Mouse (Mus musculus): ENCODE data around the gene Inpp5a. TPM values are rescaled to one million over a fixed set of nuclear protein-coding genes. Genes with fewer than 3 reads are reported as not detected.

The Inpp5a gene
- total RNA-seq (2022), result 10 to 100 TPM; 38.2 to 46.4 (median 39.6) TPM

DNA sequence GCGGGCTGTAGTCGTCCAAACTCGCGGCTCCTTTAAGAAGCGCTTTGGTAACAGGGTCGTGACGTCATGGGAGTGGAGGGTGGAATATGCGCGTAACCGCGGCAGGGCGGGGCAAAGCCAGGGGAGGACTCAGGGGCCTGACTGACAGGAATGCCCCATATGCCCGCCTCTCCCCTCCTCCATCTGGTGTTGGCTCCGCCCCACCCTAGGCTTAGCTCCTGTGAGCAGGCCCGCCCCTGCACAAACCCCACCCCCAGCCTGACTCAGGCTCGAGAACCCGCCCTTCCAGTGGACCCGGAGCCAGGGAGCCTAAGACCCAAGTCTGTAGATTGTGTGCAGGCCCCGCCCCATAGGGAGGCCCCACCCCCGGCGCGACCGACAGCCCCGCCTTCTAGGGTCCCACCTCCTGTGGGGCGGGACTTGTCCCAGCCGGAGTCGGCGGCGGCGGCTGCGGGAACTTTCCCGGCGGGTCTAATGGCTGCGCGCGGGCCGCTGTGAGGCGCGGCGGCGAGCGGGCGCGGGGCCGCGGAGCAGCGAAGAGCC, at the start of gene Inpp5a:
Gene Inpp5a, plus strand, starts transcription at position 440 of the 543 bp plus-strand sequence.
- peak; percentile 98 to 99 for DNase-seq (ENCODE audit: low spot score in 2 of 2)

DNA sequence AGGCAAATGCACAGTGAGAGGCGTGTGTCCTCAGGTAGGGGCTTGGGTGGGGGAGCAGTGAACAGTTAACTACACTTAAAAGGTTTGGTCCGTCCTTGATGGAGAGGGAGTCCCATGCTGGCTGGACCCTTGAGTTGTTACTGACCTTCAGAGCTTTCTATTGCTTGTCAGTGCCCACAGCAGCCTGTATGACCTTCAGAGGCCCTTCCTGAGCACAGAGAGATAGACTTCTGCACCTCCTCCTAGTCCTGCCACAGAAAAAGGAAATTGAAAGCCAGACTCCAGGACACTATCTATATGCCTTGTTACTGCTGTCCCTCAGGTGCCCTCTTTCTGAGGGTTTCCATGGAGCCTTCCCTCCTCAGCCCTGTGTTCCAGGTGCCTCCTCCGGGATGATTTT, 49.7 kb upstream of the Inpp5a start:
- DNase-seq (ENCODE audit: low spot score in 2 of 2), result no peak

DNA sequence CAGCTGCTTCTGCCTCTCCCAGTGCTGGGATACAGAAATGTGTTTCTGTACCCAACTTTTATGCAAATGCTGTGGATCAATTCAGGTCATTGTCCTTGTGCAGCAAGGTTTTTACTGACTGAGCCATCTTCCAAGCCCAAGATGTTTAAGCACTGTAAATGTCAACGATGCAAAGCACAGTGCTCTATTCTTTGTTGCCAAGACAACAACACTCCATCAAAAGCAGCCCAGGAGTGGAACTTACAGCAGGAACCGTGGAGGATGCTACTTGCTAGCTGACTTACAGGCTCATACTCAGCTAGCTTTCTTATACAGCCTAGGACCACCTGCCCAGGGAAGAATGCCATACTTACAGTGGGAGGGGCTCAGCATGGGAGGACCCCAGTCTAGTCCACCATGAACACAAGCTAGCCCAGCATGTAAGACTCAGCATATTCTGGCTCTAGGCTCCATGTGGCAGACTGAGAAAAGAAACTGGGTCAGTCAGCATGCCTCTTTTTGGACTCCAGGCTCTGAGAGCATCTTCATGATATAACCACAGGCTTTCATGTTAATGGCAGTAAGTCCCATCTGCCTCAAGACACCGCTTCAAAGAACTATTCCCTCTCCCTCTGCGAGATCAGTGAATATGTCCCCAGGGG, 47.8 kb upstream of the Inpp5a start:
- no peak for DNase-seq (ENCODE audit: low spot score in 2 of 2)

DNA sequence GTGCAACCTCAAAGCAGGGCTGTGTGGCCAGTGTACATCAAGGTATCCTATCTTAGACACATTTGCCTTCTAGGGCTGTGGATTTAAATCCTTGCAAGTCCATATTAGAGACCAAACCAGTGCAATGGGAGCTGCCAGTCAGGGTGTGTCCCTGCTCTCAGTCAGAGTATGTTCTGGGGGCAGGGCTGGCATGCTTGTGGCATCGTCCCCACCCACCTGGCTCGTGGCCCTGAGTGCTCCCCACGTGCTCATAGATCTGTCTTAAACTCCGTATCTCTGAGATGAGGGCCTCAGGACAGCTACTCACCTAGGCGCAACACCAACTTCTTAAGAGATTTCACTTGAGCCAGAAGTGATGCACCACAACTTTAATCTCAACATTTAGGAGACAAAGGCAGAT, 46.1 kb upstream of the Inpp5a start:
- no peak for DNase-seq (ENCODE audit: low spot score in 2 of 2)

DNA sequence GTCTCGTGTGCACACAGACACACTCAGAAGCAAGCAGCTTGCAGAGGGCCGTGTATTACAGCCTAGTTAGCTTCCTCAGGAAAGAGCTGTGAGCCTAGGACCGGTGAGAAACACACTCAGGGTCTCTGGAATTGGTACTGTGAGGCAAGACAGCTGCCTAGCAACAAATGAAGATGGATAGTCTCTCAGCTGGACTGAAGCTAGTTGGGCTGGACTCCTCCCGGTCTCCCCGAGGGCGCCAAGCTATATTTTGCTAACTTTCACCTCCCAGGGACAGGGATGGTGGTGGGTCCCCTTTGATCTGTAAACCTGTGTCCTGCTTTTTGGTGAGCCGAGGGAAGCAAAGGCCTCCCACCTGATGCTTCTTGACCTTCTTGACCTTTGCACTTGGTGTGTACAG, 41.9 kb upstream of the Inpp5a start:
- DNase-seq (ENCODE audit: low spot score in 2 of 2), result no peak

DNA sequence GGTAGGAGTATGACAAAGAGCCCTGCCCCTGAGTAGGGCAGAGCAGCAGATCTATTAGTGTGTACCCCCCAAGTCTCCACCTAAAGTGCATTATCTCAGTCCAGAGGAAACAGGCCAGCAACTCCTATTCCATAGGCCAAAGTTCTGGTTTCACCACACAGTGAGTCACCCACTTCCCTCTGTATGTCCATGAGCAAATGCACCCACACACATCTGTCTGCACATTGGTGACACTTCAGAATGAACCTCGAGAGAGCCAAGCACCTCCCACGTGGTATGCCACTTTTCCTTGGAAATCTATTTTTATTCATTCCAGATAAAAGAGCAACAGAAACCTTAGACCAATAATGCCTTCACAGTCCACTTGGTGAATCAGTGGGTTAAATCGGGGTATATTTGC, 38.3 kb upstream of the Inpp5a start:
- no peak for DNase-seq (ENCODE audit: low spot score in 2 of 2)

DNA sequence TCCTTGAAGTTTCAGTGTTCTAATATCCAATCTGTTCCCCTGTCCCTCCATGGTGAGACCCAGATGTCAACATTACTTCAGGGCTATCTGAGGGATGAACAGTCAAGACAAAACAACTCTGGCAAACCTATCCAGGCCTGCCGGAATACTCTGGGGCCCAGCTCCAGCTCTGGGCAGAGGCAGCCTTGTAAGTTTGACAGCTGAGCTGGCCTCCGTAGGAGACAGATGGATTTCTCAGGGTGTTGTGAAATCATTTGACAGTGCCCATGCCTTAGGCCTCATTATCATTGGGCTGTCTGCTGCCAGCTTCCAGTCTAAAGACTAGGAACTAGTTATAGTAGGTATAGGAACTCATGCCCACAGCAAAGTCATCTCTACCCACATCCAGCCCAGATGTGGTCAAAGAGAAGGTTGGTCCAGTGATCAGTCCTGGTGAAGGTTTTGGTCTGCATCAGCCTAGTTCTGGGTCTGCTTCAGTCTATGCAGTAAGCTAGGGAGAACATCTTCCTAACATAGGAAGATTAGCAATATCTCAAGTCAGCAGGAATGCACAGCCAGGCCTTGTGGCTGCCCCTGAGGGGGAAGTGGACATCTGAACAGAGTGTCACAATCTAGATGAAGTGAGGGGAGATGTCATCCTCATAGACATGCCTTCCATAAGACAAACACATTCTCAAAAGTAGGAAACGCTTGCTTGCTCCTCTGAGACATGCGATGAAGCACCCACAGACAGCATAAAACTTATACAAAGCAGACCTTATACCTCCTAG, 34.4 kb upstream of the Inpp5a start:
- no peak for DNase-seq (ENCODE audit: low spot score in 2 of 2)

DNA sequence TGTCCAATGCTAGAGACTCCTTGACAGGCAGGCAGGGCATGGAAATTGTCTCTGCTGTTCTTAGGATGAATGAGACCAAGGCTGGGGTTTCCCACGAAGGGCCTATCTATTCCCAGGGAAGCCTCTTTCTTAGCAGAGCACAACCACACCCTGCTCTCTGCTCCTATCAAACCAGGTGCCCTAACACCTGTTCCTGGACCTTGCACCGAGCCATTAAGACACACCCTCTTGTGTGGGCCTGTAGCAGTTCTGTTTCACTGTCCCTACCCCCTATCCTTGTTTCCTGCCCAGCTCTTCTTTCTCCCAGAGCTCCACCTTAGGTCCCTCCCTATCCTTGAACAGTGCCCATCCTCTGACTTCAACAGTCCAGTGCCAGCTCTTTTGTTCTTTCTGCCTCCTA, 31.9 kb upstream of the Inpp5a start:
- no peak for DNase-seq (ENCODE audit: low spot score in 2 of 2)

DNA sequence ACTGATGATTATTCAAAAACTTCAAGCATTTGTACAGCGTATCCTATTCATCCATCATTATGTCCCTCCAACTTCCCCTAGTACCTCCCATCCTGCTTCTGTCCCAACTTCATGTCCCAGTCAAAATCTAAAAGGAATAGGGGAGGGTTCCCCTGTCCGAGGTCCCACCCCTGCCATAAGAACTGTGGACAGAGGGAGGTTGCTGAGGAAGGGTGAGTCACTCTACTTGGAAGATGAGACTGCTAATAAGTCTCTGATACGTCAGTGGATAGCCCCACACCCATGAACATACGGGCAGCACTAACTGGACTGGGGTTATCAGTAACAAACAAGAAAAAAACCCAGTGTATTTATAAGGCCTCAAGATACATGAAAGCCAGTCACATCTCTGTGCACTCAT, 29.0 kb upstream of the Inpp5a start:
- DNase-seq (ENCODE audit: low spot score in 2 of 2), result no peak

DNA sequence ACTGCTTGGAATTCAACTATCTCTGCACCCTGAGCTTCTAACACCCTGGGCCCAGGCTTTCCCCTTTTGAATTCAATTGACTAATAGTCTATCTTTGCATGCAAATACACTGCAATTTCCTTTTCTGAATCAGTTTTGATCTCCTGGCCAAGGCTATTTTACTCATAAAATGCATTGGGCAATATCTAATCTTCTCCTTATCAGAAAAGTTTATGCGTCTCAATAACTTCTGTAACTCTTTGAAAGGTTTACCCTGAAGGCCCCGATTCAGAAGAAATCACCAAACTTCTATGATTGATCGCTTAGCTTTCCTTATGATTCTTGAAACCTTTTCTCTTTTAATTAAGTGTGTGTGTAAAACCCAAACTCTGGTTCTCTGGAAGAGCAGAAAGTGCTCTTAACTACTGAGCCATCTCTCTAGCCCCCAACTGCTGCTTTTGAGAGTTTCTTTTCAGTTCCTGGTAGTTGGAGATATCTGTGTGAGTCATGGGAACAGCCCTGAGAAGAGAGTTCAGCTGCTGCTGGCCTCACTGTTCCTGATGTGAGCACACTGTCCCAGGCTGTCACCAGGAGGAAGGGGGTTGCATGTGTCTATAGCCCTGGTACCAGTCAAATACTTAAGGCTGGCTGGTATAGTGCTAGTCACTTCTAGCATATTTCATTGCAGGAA, 27.9 kb upstream of the Inpp5a start:
- DNase-seq (ENCODE audit: low spot score in 2 of 2), result no peak

DNA sequence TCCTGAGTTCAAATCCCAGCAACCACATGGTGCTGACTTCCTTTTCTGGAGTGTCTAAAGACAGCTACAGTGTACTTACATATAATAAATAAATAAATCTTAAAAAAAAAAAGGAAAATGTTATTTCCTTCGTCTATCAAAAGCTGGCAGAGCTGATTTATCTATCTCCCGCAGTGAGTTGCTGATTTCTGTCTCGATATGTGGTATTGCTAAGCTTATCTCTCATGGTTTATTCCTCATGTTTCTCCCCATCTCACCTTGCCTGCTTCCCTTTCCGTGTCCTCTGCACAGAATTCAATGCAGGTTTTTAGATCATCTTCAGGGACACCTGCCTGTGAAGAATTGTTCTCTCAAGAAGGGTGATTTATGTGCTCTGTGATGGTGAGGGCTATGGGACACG, 27.1 kb upstream of the Inpp5a start:
- no peak for DNase-seq (ENCODE audit: low spot score in 2 of 2)

DNA sequence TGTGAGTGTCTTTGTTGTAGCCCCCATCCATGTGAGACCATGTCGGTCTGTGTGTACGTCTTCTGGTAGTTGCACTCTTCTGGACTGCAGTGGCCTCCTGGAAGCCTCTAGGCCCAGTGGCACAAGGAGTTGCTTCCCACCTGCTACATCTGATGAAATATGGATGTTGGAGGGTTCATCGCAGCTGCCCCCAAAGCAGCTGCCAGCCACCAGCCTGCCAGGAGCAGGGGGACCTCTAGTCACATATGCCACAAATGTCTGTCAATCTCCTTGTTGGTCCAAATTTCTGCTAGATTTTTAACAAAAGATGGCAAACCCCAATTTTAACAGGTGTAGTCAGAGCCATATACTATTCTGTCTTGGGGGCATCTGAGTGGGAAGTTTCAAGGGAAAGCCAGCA, 26.4 kb upstream of the Inpp5a start:
- no peak for DNase-seq (ENCODE audit: low spot score in 2 of 2)

DNA sequence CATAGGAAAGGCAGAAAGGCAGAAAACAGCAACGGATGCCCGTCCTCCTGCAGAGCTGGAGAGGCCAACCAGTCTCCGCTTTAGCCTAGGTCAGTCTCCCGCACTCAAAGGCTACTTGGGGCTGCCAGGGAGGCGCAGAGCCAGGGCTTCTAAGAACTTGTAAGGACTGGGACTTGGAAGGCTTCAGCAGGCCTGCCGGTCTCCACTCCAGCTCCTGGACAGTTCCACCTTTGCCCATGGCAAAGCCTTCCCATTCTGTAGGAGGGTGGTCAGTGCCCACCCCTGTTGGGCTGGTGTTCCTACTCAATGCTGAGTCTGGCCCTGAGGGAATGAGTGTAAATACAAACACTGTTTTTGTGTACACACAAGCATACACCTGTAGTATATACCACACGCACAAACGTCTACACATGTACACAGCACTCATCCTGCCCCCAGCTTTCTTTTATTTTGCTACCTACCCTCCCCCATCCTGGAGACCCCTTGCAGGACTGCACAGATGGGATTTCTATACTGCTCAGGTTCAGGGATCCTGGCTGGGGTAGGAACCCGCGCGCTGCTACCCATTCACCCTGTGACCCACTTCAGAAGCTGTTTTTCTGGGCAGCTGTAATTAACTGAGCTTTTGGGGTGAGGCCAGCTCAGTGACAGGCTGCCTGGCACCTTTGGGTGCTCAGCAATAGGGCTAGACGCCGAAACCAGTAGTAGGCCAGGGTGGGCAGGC, 25.5 kb upstream of the Inpp5a start:
- no peak for DNase-seq (ENCODE audit: low spot score in 2 of 2)

DNA sequence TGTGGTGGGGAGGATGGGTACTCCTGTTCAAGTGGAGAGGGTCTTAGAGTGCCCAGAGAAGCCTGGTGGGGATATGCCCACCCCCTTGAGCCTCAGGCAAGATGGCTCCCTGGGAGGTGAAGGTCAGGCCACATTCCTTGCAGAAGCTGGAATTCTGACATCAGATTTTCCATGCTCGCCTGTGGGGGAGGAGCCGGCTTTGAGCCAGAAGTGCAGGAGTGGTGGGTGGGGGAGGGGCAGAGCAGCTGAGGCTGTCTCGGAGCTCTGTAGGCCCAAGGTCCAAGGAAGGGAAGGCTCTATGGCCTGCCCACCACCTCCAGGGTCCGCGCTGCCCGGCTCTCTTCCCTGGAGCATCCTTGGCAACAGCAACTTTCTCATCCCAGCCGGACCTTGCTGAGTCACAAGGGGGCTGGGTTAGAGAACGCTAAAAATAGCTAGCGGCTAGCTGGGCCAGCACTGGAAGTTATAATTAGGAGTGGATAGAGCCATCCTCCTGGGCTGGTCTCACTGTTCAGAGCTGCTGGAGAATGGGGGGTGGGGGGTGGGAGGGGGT, 24.8 kb upstream of the Inpp5a start:
- peak; percentile 34 to 48 for DNase-seq (ENCODE audit: low spot score in 2 of 2)

DNA sequence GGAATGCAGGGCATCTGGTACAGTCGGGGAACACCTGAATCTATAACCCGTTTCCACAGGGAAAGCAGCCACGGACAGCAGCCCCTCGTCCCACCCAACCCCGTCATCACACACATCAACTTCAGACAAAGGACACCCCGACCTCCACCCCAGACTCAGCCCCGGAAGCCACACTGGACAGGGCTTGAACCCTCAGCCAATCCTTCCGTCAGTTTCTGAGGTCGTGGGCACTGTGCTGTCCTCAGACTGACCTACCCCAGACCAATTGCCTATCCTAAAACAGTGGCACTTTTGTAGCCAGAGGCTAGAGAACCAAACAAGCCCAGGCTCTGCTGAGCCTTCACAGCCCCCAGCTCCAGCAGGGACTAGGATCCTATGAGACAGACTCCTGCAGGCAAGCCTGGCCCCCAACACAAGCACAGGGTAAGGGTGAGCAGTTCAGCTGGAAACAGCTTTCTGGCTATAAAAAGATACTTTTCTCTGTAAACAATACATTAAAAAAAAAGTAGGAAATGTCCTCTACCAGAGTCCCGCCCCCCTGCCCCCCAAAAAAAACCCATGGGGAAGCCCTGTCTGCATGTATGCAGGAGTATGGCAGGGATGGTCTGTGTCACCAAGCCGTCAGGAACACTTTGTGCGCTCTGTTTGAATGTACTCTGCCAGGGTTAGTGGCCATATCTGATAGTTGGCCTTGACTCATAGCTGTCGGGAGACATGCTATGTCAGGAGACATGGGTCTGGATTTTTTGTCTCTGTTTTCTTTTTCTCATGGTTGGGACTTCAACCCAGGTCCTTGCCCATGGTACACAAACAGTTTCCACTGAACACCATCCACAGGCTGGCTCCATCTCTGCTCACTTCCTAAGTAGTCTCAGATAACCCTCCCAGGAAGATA, 23.7 kb upstream of the Inpp5a start:
- no peak for DNase-seq (ENCODE audit: low spot score in 2 of 2)

DNA sequence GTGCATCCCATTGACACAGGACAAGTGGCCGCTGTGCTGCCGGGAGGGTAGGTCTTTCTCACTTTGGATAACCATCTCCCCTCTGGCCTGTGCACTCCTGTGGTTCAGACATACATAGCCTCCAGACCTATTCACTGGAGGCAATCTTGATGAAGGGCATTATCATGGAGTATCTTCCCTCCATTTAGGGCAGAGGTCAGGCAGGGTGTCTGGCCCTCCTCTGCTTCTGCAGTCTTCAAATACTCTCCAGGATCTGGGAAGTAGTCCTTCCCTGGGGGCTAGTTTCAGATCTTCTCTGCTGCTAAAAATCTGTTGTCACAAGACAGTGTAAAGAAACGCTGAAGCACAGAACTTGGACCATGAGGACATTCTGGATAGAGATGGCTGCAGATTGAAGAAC, 22.8 kb upstream of the Inpp5a start:
- no peak for DNase-seq (ENCODE audit: low spot score in 2 of 2)

DNA sequence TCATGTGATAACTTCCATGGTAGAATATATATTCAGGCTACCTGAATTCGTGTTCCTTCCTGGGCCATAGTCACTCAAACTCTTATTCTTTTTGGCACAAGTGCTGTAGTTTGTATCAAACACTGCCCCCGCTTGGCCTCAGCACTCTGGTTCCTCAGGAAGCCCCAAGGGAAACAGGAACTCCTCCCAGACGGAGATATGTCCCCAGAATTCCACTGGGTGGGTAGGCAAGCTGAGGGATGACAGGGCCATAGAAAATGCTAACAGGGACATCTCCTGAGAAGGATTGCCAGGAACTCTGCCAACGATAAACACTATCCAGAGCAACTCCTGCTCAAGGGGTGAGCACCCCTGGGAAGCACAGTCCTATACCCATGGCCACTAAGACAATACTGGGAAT, 22.4 kb upstream of the Inpp5a start:
- no peak for DNase-seq (ENCODE audit: low spot score in 2 of 2)

DNA sequence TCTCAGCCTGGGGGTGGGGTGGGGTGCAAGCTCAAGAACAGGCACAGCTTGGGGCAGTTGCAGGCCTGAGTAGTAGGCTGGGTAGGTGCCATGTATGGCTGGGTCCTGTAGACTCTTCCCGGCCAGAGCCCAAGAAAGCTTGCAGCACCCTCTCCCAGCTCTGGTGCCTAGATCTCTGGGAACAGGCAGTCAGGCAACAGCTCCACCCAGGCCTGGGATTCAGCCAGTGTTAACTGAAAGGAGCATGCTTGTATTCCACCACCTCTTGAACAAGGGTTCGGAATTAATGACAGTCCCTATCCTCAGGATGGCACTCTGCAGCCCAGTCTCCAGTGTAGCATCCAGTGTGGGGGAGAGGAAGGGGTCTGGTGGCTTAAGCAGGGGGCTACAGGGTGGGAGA, 20.7 kb upstream of the Inpp5a start:
- DNase-seq (ENCODE audit: low spot score in 2 of 2), result no peak

DNA sequence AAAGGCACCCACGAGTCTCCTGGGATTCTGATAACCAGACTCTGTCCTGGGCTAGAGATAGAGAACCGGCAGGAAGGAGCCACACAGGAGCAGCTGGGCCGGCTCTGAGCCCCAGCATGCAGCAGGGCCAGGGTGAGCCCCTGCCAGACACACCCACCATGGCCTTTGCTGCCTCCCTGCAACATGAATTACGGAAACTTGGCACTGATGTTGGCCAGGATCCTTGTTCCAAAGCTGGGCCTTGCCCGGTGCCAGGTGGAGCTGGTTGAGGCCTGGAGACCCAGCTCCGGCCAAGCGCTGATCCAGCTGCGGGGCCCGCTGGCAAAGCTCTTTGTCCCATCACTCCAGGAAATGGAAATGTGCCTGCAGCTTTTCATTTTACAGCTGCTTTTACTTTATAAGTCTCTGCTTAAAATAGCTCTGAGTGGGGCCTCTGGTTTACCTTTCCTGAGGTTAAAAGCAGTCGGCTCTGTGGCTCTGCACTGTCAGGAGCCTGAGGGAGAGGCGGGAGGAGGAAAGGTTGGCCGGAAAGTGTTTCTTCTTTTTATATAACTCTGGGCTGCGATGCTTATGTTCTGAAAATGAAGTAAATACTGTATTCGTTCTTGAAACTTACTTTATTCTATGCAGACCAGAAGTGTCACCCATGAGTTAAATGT, 20.1 kb upstream of the Inpp5a start:
- peak in 1 of 2 experiments; percentile 44 for DNase-seq (ENCODE audit: low spot score in 2 of 2)
